Mouse (Mus musculus) spleen, postnatal 0 days (tissue): ENCODE measurements around the gene Ms4a3. TPM values are rescaled to one million over a fixed set of nuclear protein-coding genes. Genes with fewer than 3 reads are reported as not detected.

ENCODE experiments used
- polyA plus RNA-seq: library from polyadenylated mRNA; unstranded; fragments of >200 nt; fragmentation: Nextera tagmentation; extraction: Ambion mirVana; gene quantifications from 2 replicates; pipeline ENCODE4 v1.2.1, GENCODE M21; 2015

The Ms4a3 gene
- 55.4 and 73.6 TPM in 2 replicates for polyA plus RNA-seq

GRCm38 (mm10) chr19:11640732-11641131 is at the start of gene Ms4a3:
TSS of gene Ms4a3 (minus strand) at chr19:11640851.

GRCm38 (mm10) chr19:11660459-11660858 is 19.8 kb upstream of the Ms4a3 start, which contains the start of gene Oosp2:
TSS of gene Oosp2 (minus strand) at chr19:11660559.

GRCm38 (mm10) chr19:11623551-11623950 is 17.1 kb downstream of the Ms4a3 start, which contains the start of gene Ms4a2:
TSS of gene Ms4a2 (minus strand) at chr19:11623719.

GRCm38 (mm10) chr19:11604603-11605002 is 36.0 kb downstream of the Ms4a3 start, which contains the start of gene Ms4a6d:
TSS of gene Ms4a6d (minus strand) at chr19:11604849.

Other genes starting within 250 kb of the Ms4a3 start
- 4.9 and 6.1 TPM in 2 replicates for gene Ms4a4c, start 236.1 kb downstream of the Ms4a3 start, polyA plus RNA-seq
- gene Ms4a4b, start 197.3 kb downstream of the Ms4a3 start, polyA plus RNA-seq = 7.8 and 15.8 TPM in 2 replicates
- 19.5 and 30.6 TPM in 2 replicates for gene Ms4a6c, start 171.5 kb downstream of the Ms4a3 start, polyA plus RNA-seq
- 2.3 and 3.2 TPM in 2 replicates for gene Gm8369, start 154.9 kb downstream of the Ms4a3 start, polyA plus RNA-seq
- 5.4 and 10.0 TPM in 2 replicates for gene Ms4a6b, start 124.3 kb downstream of the Ms4a3 start, polyA plus RNA-seq
- gene Ms4a4d, start 104.0 kb downstream of the Ms4a3 start, polyA plus RNA-seq = 4.6 and 6.3 TPM in 2 replicates
- 7.3 and 9.4 TPM in 2 replicates for gene Ms4a6d, start 36.0 kb downstream of the Ms4a3 start, polyA plus RNA-seq
- gene Ms4a2, start 17.1 kb downstream of the Ms4a3 start, polyA plus RNA-seq = 3.8 and 6.4 TPM in 2 replicates
- gene Oosp2, start 19.7 kb upstream of the Ms4a3 start, polyA plus RNA-seq = 0.32 and 0.40 TPM in 2 replicates
- gene Oosp1, start 50.3 kb upstream of the Ms4a3 start, polyA plus RNA-seq = 0.35 TPM in 1 of 2 replicates, not detected in the other
- not detected in 2 replicates for gene Oosp3, start 56.2 kb upstream of the Ms4a3 start, polyA plus RNA-seq
- gene Gif, start 106.7 kb upstream of the Ms4a3 start, polyA plus RNA-seq = 0.13 TPM in 1 of 2 replicates, not detected in the other
- gene Mrpl16, start 129.5 kb upstream of the Ms4a3 start, polyA plus RNA-seq = 39.4 and 45.3 TPM in 2 replicates
- 5.2 and 5.9 TPM in 2 replicates for gene Stx3, start 178.6 kb upstream of the Ms4a3 start, polyA plus RNA-seq
- not detected in 2 replicates for gene Olfr1417, start 198.4 kb upstream of the Ms4a3 start, polyA plus RNA-seq
- gene Olfr1418, start 220.2 kb upstream of the Ms4a3 start, polyA plus RNA-seq = not detected in 2 replicates
- gene Olfr1419, start 234.3 kb upstream of the Ms4a3 start, polyA plus RNA-seq = not detected in 2 replicates
- gene Olfr1420, start 245.7 kb upstream of the Ms4a3 start, polyA plus RNA-seq = 0.11 TPM in 1 of 2 replicates, not detected in the other